Mouse (Mus musculus) hindbrain, embryonic 10.5 days (tissue): ENCODE results near the gene Selenon. TPM values are rescaled to one million over a fixed set of nuclear protein-coding genes. Genes with fewer than 3 reads are reported as not detected.

Experiments used
- DNase-seq: peaks from one replicate; pipeline ENCODE4 v3.0.0-alpha.2; 2017; ENCODE audit warnings: low spot score
- H3K27ac ChIP-seq: fragments of 300-500 bp; sonication (generic); 2 replicates; pipeline ENCODE4 v1.5.1; 2016; ENCODE audit warnings: mild to moderate bottlenecking, moderate library complexity
- H3K27me3 ChIP-seq: fragments of 300-500 bp; sonication (generic); 2 replicates; pipeline ENCODE4 v1.6.1; 2016; ENCODE audit warnings: mild to moderate bottlenecking; ENCODE audit not compliant: poor library complexity, insufficient read depth, severe bottlenecking
- H3K36me3 ChIP-seq: fragments of 300-500 bp; sonication (generic); 2 replicates; pipeline ENCODE4 v1.6.1; 2016; ENCODE audit warnings: mild to moderate bottlenecking, moderate library complexity
- H3K4me1 ChIP-seq: fragments of 300-500 bp; sonication (generic); replicated peaks from 2 replicates; pipeline ENCODE4 v1.6.1; 2016; ENCODE audit warnings: mild to moderate bottlenecking
- H3K4me3 ChIP-seq: fragments of 300-500 bp; sonication (generic); 2 replicates; pipeline ENCODE4 v1.5.1; 2016; ENCODE audit warnings: mild to moderate bottlenecking, moderate library complexity
- H3K9me3 ChIP-seq: fragments of 300-500 bp; sonication (generic); 2 replicates; pipeline ENCODE4 v1.6.1; 2016; ENCODE audit warnings: mild to moderate bottlenecking, moderate library complexity
- WGBS: fragments of 180-500 bp; shearing (Covaris S2); methylation state at CpG from one replicate; pipeline ENCODE4 v1.1.7; 2016; 5-methylcytosine and 5-hydroxymethylcytosine counted together
- polyA plus RNA-seq: library from polyadenylated mRNA; unstranded; fragments of >200 nt; fragmentation: Nextera tagmentation; extraction: Ambion mirVana; gene quantifications from 2 replicates; pipeline ENCODE4 v1.2.1, GENCODE M21; 2016

Gene Selenon
- polyA plus RNA-seq, 1 experiment from 2014 or later: 8.6 TPM

- WGBS: 70% methylated on average over 1 of the region's 1 CpGs
- DNase-seq: no peak
- Histone ChIP-seq H3K4me1 (peaks cover 40% of the 10 kb centered on the region), H3K4me3 (no peak overlapping the region), H3K27me3 (no peaks in the 10 kb centered on the region), H3K36me3 (peaks cover 24% of the 10 kb centered on the region), H3K9me3 (peaks cover 10% of the 10 kb centered on the region), H3K27ac (0 out of 2 replicates have a peak overlapping the region, but pooled peaks have one; percentile 8)
Measured at GRCm38 (mm10) chr4:134553631-134554030, 1.7 kb upstream of the Selenon start.

- Histone ChIP-seq H3K27ac (no peak overlapping the region), H3K9me3 (peaks cover 10% of the 10 kb centered on the region)
- 98% methylated on average over 8 of the region's 8 CpGs for WGBS
Measured at GRCm38 (mm10) chr4:134549899-134550298, 2.1 kb downstream of the Selenon start.

GRCm38 (mm10) chr4:134548169-134548938 lies 3.6 kb downstream of the Selenon start:
- 80% methylated on average over 18 of the region's 18 CpGs for whole genome bisulfite sequencing
- Histone ChIP-seq H3K9me3 (peaks cover 10% of the 10 kb centered on the region), H3K4me1 (peaks cover 40% of the 10 kb centered on the region), H3K36me3 (peaks cover 77% of the 10 kb centered on the region), H3K4me3 (no peak overlapping the region), H3K27ac (no peak overlapping the region), H3K27me3 (no peaks in the 10 kb centered on the region)
- no peak for DNase-seq

More at GRCm38 (mm10) chr4:134549899-134550298, 2.1 kb downstream of the Selenon start:
- H3K36me3 ChIP-seq: peaks cover 61% of the 10 kb centered on the region
- H3K4me1 ChIP-seq: peaks cover 40% of the 10 kb centered on the region
- no peak for DNase-seq
- H3K27me3 ChIP-seq: no peaks in the 10 kb centered on the region
- 0 out of 2 replicates have a peak overlapping the region, but pooled peaks have one; percentile 78 for H3K4me3 ChIP-seq

- 73% methylated on average over 9 of the region's 9 CpGs for WGBS
- Histone ChIP-seq H3K4me1 (peaks cover 39% of the 10 kb centered on the region), H3K36me3 (peaks cover 90% of the 10 kb centered on the region), H3K27me3 (no peaks in the 10 kb centered on the region), H3K9me3 (peaks cover 10% of the 10 kb centered on the region), H3K27ac (no peak overlapping the region; the same call in 1 of the 2 replicates), H3K4me3 (0 out of 2 replicates have a peak overlapping the region, but pooled peaks have one; percentile 4)
- DNase-seq: no peak
Measured at GRCm38 (mm10) chr4:134546814-134547705, 4.9 kb downstream of the Selenon start.

GRCm38 (mm10) chr4:134543261-134543660 lies 8.7 kb downstream of the Selenon start:
- Histone ChIP-seq H3K4me3 (no peak overlapping the region), H3K27ac (no peak overlapping the region), H3K9me3 (no peaks in the 10 kb centered on the region), H3K36me3 (peaks cover 99% of the 10 kb centered on the region), H3K4me1 (peaks cover 21% of the 10 kb centered on the region), H3K27me3 (no peaks in the 10 kb centered on the region)
- 14% methylated on average over 5 of the region's 5 CpGs for WGBS
- peak; percentile 92 for DNase-seq

GRCm38 (mm10) chr4:134542726-134543125 lies 9.2 kb downstream of the Selenon start:
- Histone ChIP-seq H3K36me3 (peaks cover 96% of the 10 kb centered on the region), H3K4me3 (no peak overlapping the region)
- WGBS: 92% methylated on average over 9 of the region's 9 CpGs

GRCm38 (mm10) chr4:134538997-134539580 lies 12.9 kb downstream of the Selenon start:
- DNase-seq: no peak
- H3K36me3 ChIP-seq: peaks cover 59% of the 10 kb centered on the region
- H3K9me3 ChIP-seq: no peaks in the 10 kb centered on the region

More at GRCm38 (mm10) chr4:134542726-134543125, 9.2 kb downstream of the Selenon start:
- H3K27ac ChIP-seq: no peak overlapping the region
- no peaks in the 10 kb centered on the region for H3K9me3 ChIP-seq
- H3K27me3 ChIP-seq: no peaks in the 10 kb centered on the region
- H3K4me1 ChIP-seq: peaks cover 15% of the 10 kb centered on the region
- DNase-seq: no peak

GRCm38 (mm10) chr4:134535787-134536151 lies 16.2 kb downstream of the Selenon start:
- Histone ChIP-seq H3K27ac (peak overlapping the region; percentile 90), H3K9me3 (no peaks in the 10 kb centered on the region), H3K4me1 (peaks cover 29% of the 10 kb centered on the region), H3K4me3 (peak overlapping the region; percentile 90), H3K27me3 (no peaks in the 10 kb centered on the region), H3K36me3 (peaks cover 40% of the 10 kb centered on the region)
- no peak for DNase-seq
- 19% methylated on average over 8 of the region's 8 CpGs for WGBS

More at GRCm38 (mm10) chr4:134538997-134539580, 12.9 kb downstream of the Selenon start:
- Histone ChIP-seq H3K27ac (no peak overlapping the region), H3K27me3 (no peaks in the 10 kb centered on the region), H3K4me3 (no peak overlapping the region), H3K4me1 (peaks cover 23% of the 10 kb centered on the region)
- 90% methylated on average over 10 of the region's 10 CpGs for WGBS

GRCm38 (mm10) chr4:134534932-134535786 lies 16.8 kb downstream of the Selenon start, which contains the start of gene Mtfr1l:
TSS of gene Mtfr1l (minus strand) at chr4:134535387.
- Histone ChIP-seq H3K36me3 (peaks cover 40% of the 10 kb centered on the region), H3K27me3 (no peaks in the 10 kb centered on the region), H3K27ac (peak within 1 kb of the TSS; percentile 90), H3K4me3 (peak within 1 kb of the TSS; percentile 90), H3K4me1 (peaks cover 29% of the 10 kb centered on the region), H3K9me3 (no peaks in the 10 kb centered on the region)
- WGBS: under 1% methylated on average over 71 of the region's 71 CpGs
- peak; percentile 99 for DNase-seq

GRCm38 (mm10) chr4:134534124-134534886 lies 17.7 kb downstream of the Selenon start:
- Histone ChIP-seq H3K4me3 (peak overlapping the region; percentile 90), H3K36me3 (peaks cover 40% of the 10 kb centered on the region), H3K27ac (peak overlapping the region; percentile 90), H3K4me1 (peaks cover 29% of the 10 kb centered on the region), H3K27me3 (no peaks in the 10 kb centered on the region), H3K9me3 (no peaks in the 10 kb centered on the region)
- 1% methylated on average over 57 of the region's 57 CpGs for WGBS
- peak; percentile 69 for DNase-seq

- H3K4me3 ChIP-seq: peak overlapping the region; percentile 90
- WGBS: 88% methylated on average over 4 of the region's 4 CpGs
- no peaks in the 10 kb centered on the region for H3K27me3 ChIP-seq
- H3K9me3 ChIP-seq: no peaks in the 10 kb centered on the region
- H3K36me3 ChIP-seq: peaks cover 40% of the 10 kb centered on the region
- DNase-seq: no peak
- no peak overlapping the region for H3K27ac ChIP-seq
- peaks cover 29% of the 10 kb centered on the region for H3K4me1 ChIP-seq
Measured at GRCm38 (mm10) chr4:134533421-134533820, 18.5 kb downstream of the Selenon start.
